Mouse (Mus musculus) layer of hippocampus, postnatal 10 days (tissue): Measurements from ENCODE around the gene Gstt3. TPM values are rescaled to one million over a fixed set of nuclear protein-coding genes. Genes with fewer than 3 reads are reported as not detected.

Source experiments
- DNase-seq, 2 experiments: peaks; one replicate each; pipeline ENCODE4 v3.0.0; 2021; ENCODE audit warnings: low spot score in 2 of 2
- long read RNA-seq: library from polyadenylated mRNA; stranded (forward); transcript quantifications from one replicate; pipeline ENCODE4 v2.0.0, GENCODE M21; 2023
- total RNA-seq, 2 experiments: library from RNA; stranded (reverse); gene quantifications; 2 replicates each; pipeline ENCODE4 v1.2.3; 2021

Gstt3 gene
- under 1 TPM; 0.96 to 0.98 TPM for total RNA-seq
- long read RNA-seq, partial matches to known transcripts, result 0 of 4 reads
- long read RNA-seq, other reads (novel, unspliced or antisense), result 0 of 4 reads

- DNase-seq, result peak in 1 of 2 experiments; percentile 23
These were observed at the start of gene Gstt3, which contains the start of gene Gm20441 for GRCm38 (mm10) chr10:75780769-75781578. Gene Gstt3 (minus strand): TSS chr10:75781414. Gene Gm20441 (minus strand): TSS chr10:75780954.

- DNase-seq, result no peak
These were observed 49.1 kb upstream of the Gstt3 start for GRCm38 (mm10) chr10:75830275-75830670.

- DNase-seq, result no peak
These were observed 48.5 kb upstream of the Gstt3 start for GRCm38 (mm10) chr10:75829529-75830274.

- peak; percentile 46 to 64 for DNase-seq
These were observed 47.3 kb upstream of the Gstt3 start for GRCm38 (mm10) chr10:75828500-75828931.

- peak in 1 of 2 experiments; percentile 44 for DNase-seq
These were observed 46.6 kb upstream of the Gstt3 start for GRCm38 (mm10) chr10:75827668-75828360.

GRCm38 (mm10) chr10:75824530-75824929 is 43.3 kb upstream of the Gstt3 start:
- DNase-seq, result no peak

GRCm38 (mm10) chr10:75823782-75824181 is 42.6 kb upstream of the Gstt3 start:
- DNase-seq, result no peak

- no peak for DNase-seq
These were observed 41.2 kb upstream of the Gstt3 start, which contains the start of gene Gstt4 for GRCm38 (mm10) chr10:75822443-75822842. Gene Gstt4 (minus strand): TSS chr10:75822543.

- DNase-seq, result no peak
These were observed 38.7 kb upstream of the Gstt3 start for GRCm38 (mm10) chr10:75819882-75820281.

GRCm38 (mm10) chr10:75818641-75819040 is 37.4 kb upstream of the Gstt3 start:
- DNase-seq, result no peak

- no peak for DNase-seq
These were observed 23.0 kb upstream of the Gstt3 start for GRCm38 (mm10) chr10:75804217-75804616.

- DNase-seq, result peak; percentile 21 to 38
These were observed 17.0 kb upstream of the Gstt3 start, which contains the start of gene Gstt1 for GRCm38 (mm10) chr10:75798176-75798696. Gene Gstt1 (minus strand): TSS chr10:75798584.

GRCm38 (mm10) chr10:75797619-75798175 is 16.5 kb upstream of the Gstt3 start:
- DNase-seq, result peak; percentile 24 to 49

- DNase-seq, result no peak
These were observed 15.7 kb upstream of the Gstt3 start for GRCm38 (mm10) chr10:75796731-75797516.

- DNase-seq, result no peak
These were observed 13.7 kb upstream of the Gstt3 start for GRCm38 (mm10) chr10:75794880-75795279.

GRCm38 (mm10) chr10:75790773-75791172 is 9.6 kb upstream of the Gstt3 start:
- no peak for DNase-seq

- DNase-seq, result no peak
These were observed 8.6 kb upstream of the Gstt3 start for GRCm38 (mm10) chr10:75789841-75790240.

GRCm38 (mm10) chr10:75789081-75789735 is 8.0 kb upstream of the Gstt3 start:
- DNase-seq, result no peak

- no peak for DNase-seq
These were observed 7.1 kb upstream of the Gstt3 start for GRCm38 (mm10) chr10:75788277-75788676.
